Mouse (Mus musculus): ENCODE results near the gene Kcnab1.
A peak's percentile ranks its signal among the peaks of the same experiment; 100 is the strongest.

Kcnab1 gene

GRCm38 (mm10) chr3:65317876-65318537, 208.8 kb downstream of the Kcnab1 start:
- DNase-seq (ENCODE audit: low spot score), result peak; percentile 34

- DNase-seq (ENCODE audit: low spot score), result no peak
Observed at GRCm38 (mm10) chr3:65319248-65320008, 210.2 kb downstream of the Kcnab1 start.

- DNase-seq (ENCODE audit: low spot score), result no peak
Observed at GRCm38 (mm10) chr3:65320990-65321389, 211.8 kb downstream of the Kcnab1 start.

GRCm38 (mm10) chr3:65321981-65322779, 213.0 kb downstream of the Kcnab1 start:
- DNase-seq (ENCODE audit: low spot score), result no peak

GRCm38 (mm10) chr3:65325254-65325653, 216.1 kb downstream of the Kcnab1 start:
- DNase-seq (ENCODE audit: low spot score), result no peak

- DNase-seq (ENCODE audit: low spot score), result no peak
Observed at GRCm38 (mm10) chr3:65328814-65329213, 219.6 kb downstream of the Kcnab1 start.

GRCm38 (mm10) chr3:65337835-65338464, 228.8 kb downstream of the Kcnab1 start:
- DNase-seq (ENCODE audit: low spot score), result no peak

- DNase-seq (ENCODE audit: low spot score), result no peak
Observed at GRCm38 (mm10) chr3:65340173-65340951, 231.2 kb downstream of the Kcnab1 start.

- DNase-seq (ENCODE audit: low spot score), result no peak
Observed at GRCm38 (mm10) chr3:65346176-65346575, 237.0 kb downstream of the Kcnab1 start.

GRCm38 (mm10) chr3:65352278-65353127, 243.3 kb downstream of the Kcnab1 start:
- DNase-seq (ENCODE audit: low spot score), result no peak

- no peak for DNase-seq (ENCODE audit: low spot score)
Observed at GRCm38 (mm10) chr3:65353263-65354037, 244.3 kb downstream of the Kcnab1 start.

GRCm38 (mm10) chr3:65355479-65355878, 246.3 kb downstream of the Kcnab1 start:
- no peak for DNase-seq (ENCODE audit: low spot score)

- DNase-seq (ENCODE audit: low spot score), result no peak
Observed at GRCm38 (mm10) chr3:65358275-65358674, 249.1 kb downstream of the Kcnab1 start.

GRCm38 (mm10) chr3:65358841-65359240, 249.7 kb downstream of the Kcnab1 start:
- no peak for DNase-seq (ENCODE audit: low spot score)

- peak; percentile 38 for DNase-seq (ENCODE audit: low spot score)
Observed at GRCm38 (mm10) chr3:65360163-65360969, 251.2 kb downstream of the Kcnab1 start.

GRCm38 (mm10) chr3:65363438-65363837, 254.3 kb downstream of the Kcnab1 start:
- no peak for DNase-seq (ENCODE audit: low spot score)

GRCm38 (mm10) chr3:65365184-65365583, 256.0 kb downstream of the Kcnab1 start:
- DNase-seq (ENCODE audit: low spot score), result no peak

- no peak for DNase-seq (ENCODE audit: low spot score)
Observed at GRCm38 (mm10) chr3:65365921-65366710, 256.9 kb downstream of the Kcnab1 start.
